In genomic region chr2:128966641-128967580, GRCm38 (mm10) we compare ENCODE assay signal across 7 mouse cellular contexts. TPM values are rescaled to one million over a fixed set of nuclear protein-coding genes. Genes with fewer than 3 reads are reported as not detected.
DNase-seq lines count a peak whose midpoint lies in the region; ATAC-seq and TF ChIP-seq lines count a peak whose summit lies in the region.

Gene Zc3h6 (plus strand): TSS chr2:128967402.

- peak within 1 kb of the TSS; percentile 79 for H3K4me3 ChIP-seq in intestine, postnatal 0 days (ENCODE audit: low read depth, low read length)
- H3K4me3 ChIP-seq in midbrain, embryonic 12.5 days: peak within 1 kb of the TSS; percentile 90
- H3K4me3 ChIP-seq in small intestine, adult 2 months (ENCODE audit: low read depth, low read length): peak within 1 kb of the TSS; percentile 80

- under 1% methylated on average over 65 of the region's 65 CpGs for WGBS in intestine, postnatal 0 days
- WGBS in midbrain, embryonic 12.5 days: 1% methylated on average over 65 of the region's 65 CpGs
- WGBS in small intestine, adult 2 months: under 1% methylated on average over 65 of the region's 65 CpGs

- H3K9me3 ChIP-seq in intestine, postnatal 0 days (ENCODE audit: control insufficient read depth): no peaks in the 10 kb centered on the region
- H3K9me3 ChIP-seq in midbrain, embryonic 12.5 days: no peaks in the 10 kb centered on the region

- peak; percentile 97 for DNase-seq in adrenal gland, adult 8-10 months
- peak; percentile 99 for DNase-seq in embryo, embryonic 9.5 days (ENCODE audit: extremely low spot score)
- DNase-seq in gastrocnemius, postnatal 4 days (ENCODE audit: low spot score in 2 of 2): peak; percentile 98
- peak; percentile 99 for DNase-seq in left cerebral cortex, postnatal 4 days

- peak within 1 kb of the TSS; percentile 85 for H3K4me2 ChIP-seq in intestine, postnatal 0 days (replicated peaks; ENCODE audit: low read depth)
- peak within 1 kb of the TSS; percentile 54 for H3K4me2 ChIP-seq in midbrain, embryonic 12.5 days (replicated peaks)

- peak within 1 kb of the TSS; percentile 99 for H3K9ac ChIP-seq in intestine, postnatal 0 days (ENCODE audit: low read depth, low read length)
- H3K9ac ChIP-seq in midbrain, embryonic 12.5 days (replicated peaks): peak within 1 kb of the TSS; percentile 99

- no peak for TF ChIP-seq CTCF in intestine, postnatal 0 days (IDR thresholded peaks at IDR 0.05; ENCODE audit: low read depth)
- TF ChIP-seq CTCF in small intestine, adult 2 months (IDR thresholded peaks at IDR 0.05; ENCODE audit: extremely low read depth, insufficient read length, insufficient replicate concordance, low read depth, low read length): no peak

- no peaks in the 10 kb centered on the region for H3K27me3 ChIP-seq in intestine, postnatal 0 days (replicated peaks; ENCODE audit: control insufficient read depth, insufficient read depth, low read length)
- no peaks in the 10 kb centered on the region for H3K27me3 ChIP-seq in midbrain, embryonic 12.5 days
- H3K27me3 ChIP-seq in small intestine, adult 2 months (ENCODE audit: control insufficient read depth, insufficient read depth, low read length): no peaks in the 10 kb centered on the region

- intact Hi-C loops in left cerebral cortex, postnatal 4 days (cut with DNase I): no loop called here

- TF ChIP-seq POLR2A in small intestine, adult 2 months (IDR thresholded peaks at IDR 0.05; ENCODE audit: low read depth, low read length): peak; percentile 98

- peak; percentile 100 for ATAC-seq in intestine, postnatal 0 days
- peak; percentile 96 for ATAC-seq in midbrain, embryonic 12.5 days (ENCODE audit: low FRiP score, low read depth)

- H3K27ac ChIP-seq in intestine, postnatal 0 days (ENCODE audit: low read depth, low read length): peak within 1 kb of the TSS; percentile 99
- H3K27ac ChIP-seq in midbrain, embryonic 12.5 days (replicated peaks): peak within 1 kb of the TSS; percentile 100
- H3K27ac ChIP-seq in small intestine, adult 2 months (ENCODE audit: insufficient read depth, low read depth, low read length): peak within 1 kb of the TSS; percentile 99

- no peaks in the 10 kb centered on the region for H3K4me1 ChIP-seq in intestine, postnatal 0 days (replicated peaks; ENCODE audit: control insufficient read depth, insufficient read depth, low read length)
- H3K4me1 ChIP-seq in midbrain, embryonic 12.5 days: peaks cover 7% of the 10 kb centered on the region; the same call in 1 of the 2 replicates
- H3K4me1 ChIP-seq in small intestine, adult 2 months (ENCODE audit: control insufficient read depth, insufficient read depth, insufficient read length, low read length): peaks cover 2% of the 10 kb centered on the region; the same call in 1 of the 2 replicates

- no peaks in the 10 kb centered on the region for H3K36me3 ChIP-seq in intestine, postnatal 0 days (ENCODE audit: control insufficient read depth, insufficient read depth)
- H3K36me3 ChIP-seq in midbrain, embryonic 12.5 days: no peaks in the 10 kb centered on the region
- H3K36me3 ChIP-seq in small intestine, adult 2 months (ENCODE audit: control insufficient read depth, insufficient read depth, low read length): no peaks in the 10 kb centered on the region

RNA-seq across cellular contexts. Expression of gene Zc3h6, which starts in this region (rescaled TPM):
- total RNA-seq in adrenal gland, adult 8-10 months (2022): 10 to 100 TPM in 1 of 4 experiments, 1 to 10 TPM in 3; 5.4 to 13.9 (median 9.0) TPM
- total RNA-seq in gastrocnemius, postnatal 4 days (2021): 1 to 10 TPM; 8.3 to 9.4 TPM
- 2.3 and 2.6 TPM in 2 replicates for polyA plus RNA-seq in intestine, postnatal 0 days (2015; fragmentation: Nextera tagmentation; extraction: Ambion mirVana)
- 10 to 100 TPM; 14.8 to 15.4 TPM for total RNA-seq in left cerebral cortex, postnatal 4 days (2021)
- polyA plus RNA-seq in midbrain, embryonic 12.5 days (2016; fragmentation: Nextera tagmentation; extraction: Ambion mirVana): 4.3 TPM in 2 replicates
- 0.27 and 0.72 TPM in 2 replicates for polyA plus RNA-seq in small intestine, adult 2 months (2012; rRNA removed)

Comparison
In these comparisons a context has a peak if more than half of its experiments do, and no peak if none do; other contexts are left out.
1. Peak in every context shown above with its lines: DNase-seq, ATAC-seq, H3K4me3 ChIP-seq and H3K27ac ChIP-seq.